Mouse (Mus musculus): Measurements from ENCODE around the gene 4930402F06Rik. TPM values are rescaled to one million over a fixed set of nuclear protein-coding genes. Genes with fewer than 3 reads are reported as not detected.

4930402F06Rik gene
- polyA plus RNA-seq, 1 experiment from 2014 or later = not detected

DNA sequence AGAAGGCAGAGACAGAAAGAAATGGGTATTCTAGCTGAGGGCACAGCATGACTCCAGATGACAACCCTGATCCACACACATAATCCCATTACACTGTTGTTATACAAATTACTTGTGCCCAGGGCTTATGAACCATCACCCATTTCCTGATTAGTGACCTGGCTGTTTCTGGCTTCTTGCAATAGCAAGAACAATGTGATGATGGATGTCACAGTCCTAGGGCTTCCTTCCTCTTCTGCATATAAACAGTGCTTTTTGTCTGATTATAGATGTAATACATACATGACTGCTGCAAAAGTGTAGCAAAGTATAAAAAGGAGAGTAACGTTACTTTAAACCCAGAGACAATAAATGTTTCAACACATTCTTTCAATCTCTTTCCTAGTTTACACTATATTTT lies 70.0 kb downstream of the 4930402F06Rik start:
- H3K4me3 ChIP-seq (ENCODE audit: low read depth, low read length) = peak overlapping the region; percentile 8
- TF ChIP-seq CTCF (IDR thresholded peaks at IDR 0.05; ENCODE audit: low read depth) (no peak), EP300 (IDR thresholded peaks at IDR 0.05; ENCODE audit: low read depth) (no peak)
- H3K9me3 ChIP-seq (ENCODE audit: low read length) = no peaks in the 10 kb centered on the region
- H3K9ac ChIP-seq (replicated peaks) = no peak overlapping the region
- 41% methylated on average over 1 of the region's 1 CpGs for WGBS (ENCODE audit: insufficient replicate concordance)
- ATAC-seq = no peak
- H3K36me3 ChIP-seq (replicated peaks; ENCODE audit: insufficient read depth, low read length) = peaks cover 43% of the 10 kb centered on the region
- no peak for DNase-seq
- H3K4me1 ChIP-seq (ENCODE audit: insufficient read depth) = peaks cover 72% of the 10 kb centered on the region
- H3K27me3 ChIP-seq (ENCODE audit: insufficient read depth, low read length) = no peaks in the 10 kb centered on the region
- H3K27ac ChIP-seq (ENCODE audit: low read depth) = peak overlapping the region; percentile 68
- H3K4me2 ChIP-seq (ENCODE audit: low read depth, low read length) = peak overlapping the region; percentile 67

DNA sequence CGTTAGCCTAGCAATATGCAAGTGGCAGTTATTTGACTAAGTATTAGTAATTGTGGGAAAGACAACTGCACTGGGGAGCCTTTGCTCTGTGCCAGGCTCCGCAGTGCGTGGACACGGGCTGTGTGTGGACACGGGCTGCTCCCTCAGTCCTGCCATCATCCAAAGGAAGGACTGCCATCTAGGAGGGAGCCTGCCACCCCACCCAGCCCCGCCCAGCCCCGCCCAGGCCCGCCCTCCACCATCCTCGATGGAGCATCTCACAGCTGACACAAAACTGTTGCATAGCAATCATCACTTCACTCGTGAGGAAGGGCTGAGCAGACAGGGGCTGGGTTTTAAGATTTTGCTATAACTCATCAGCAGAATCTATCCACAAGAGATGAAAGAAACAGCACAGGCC lies 71.0 kb downstream of the 4930402F06Rik start:
- Histone ChIP-seq H3K4me3 (ENCODE audit: low read depth, low read length) (peak overlapping the region; percentile 8; the same call in 1 of the 2 replicates), H3K9ac (replicated peaks) (no peak overlapping the region)
- 63% methylated on average over 10 of the region's 10 CpGs for WGBS (ENCODE audit: insufficient replicate concordance)

More for the DNA sequence above, 71.0 kb downstream of the 4930402F06Rik start:
- H3K36me3 ChIP-seq (replicated peaks; ENCODE audit: insufficient read depth, low read length) = peaks cover 53% of the 10 kb centered on the region
- peaks cover 69% of the 10 kb centered on the region for H3K4me1 ChIP-seq (ENCODE audit: insufficient read depth)
- no peaks in the 10 kb centered on the region for H3K9me3 ChIP-seq (ENCODE audit: low read length)
- H3K27me3 ChIP-seq (ENCODE audit: insufficient read depth, low read length) = no peaks in the 10 kb centered on the region
- H3K27ac ChIP-seq (ENCODE audit: low read depth) = peak overlapping the region; percentile 68
- ATAC-seq (peak; percentile 60), DNase-seq (peak; percentile 61)
- peak overlapping the region; percentile 67 for H3K4me2 ChIP-seq (ENCODE audit: low read depth, low read length)
- TF ChIP-seq EP300 (IDR thresholded peaks at IDR 0.05; ENCODE audit: low read depth) (no peak), CTCF (IDR thresholded peaks at IDR 0.05; ENCODE audit: low read depth) (no peak)

Other genes starting within 250 kb of the 4930402F06Rik start
- 208 and 217 TPM in 2 replicates for gene Rab14, start 196.1 kb downstream of the 4930402F06Rik start, polyA plus RNA-seq (2015; fragmentation: Nextera tagmentation; extraction: Ambion mirVana)
- 56.1 and 59.7 TPM in 2 replicates for gene Gsn, start 140.8 kb downstream of the 4930402F06Rik start, polyA plus RNA-seq (2015; fragmentation: Nextera tagmentation; extraction: Ambion mirVana)
- 77.1 and 86.3 TPM in 2 replicates for gene Stom, start 60.2 kb downstream of the 4930402F06Rik start, polyA plus RNA-seq (2015; fragmentation: Nextera tagmentation; extraction: Ambion mirVana)
- not detected in 2 replicates for gene 4930568D16Rik, start 29.4 kb downstream of the 4930402F06Rik start, polyA plus RNA-seq (2015; fragmentation: Nextera tagmentation; extraction: Ambion mirVana)
- 5.2 and 6.2 TPM in 2 replicates for gene Ggta1, start 66.1 kb upstream of the 4930402F06Rik start, polyA plus RNA-seq (2015; fragmentation: Nextera tagmentation; extraction: Ambion mirVana)
- 6.9 and 9.1 TPM in 2 replicates for gene Dab2ip, start 161.1 kb upstream of the 4930402F06Rik start, polyA plus RNA-seq (2015; fragmentation: Nextera tagmentation; extraction: Ambion mirVana)